Mouse (Mus musculus): ENCODE measurements around the gene Cep131. TPM values are rescaled to one million over a fixed set of nuclear protein-coding genes. Genes with fewer than 3 reads are reported as not detected.

Gene Cep131
- polyA plus RNA-seq, 1 experiment, result 10.1 TPM

DNA sequence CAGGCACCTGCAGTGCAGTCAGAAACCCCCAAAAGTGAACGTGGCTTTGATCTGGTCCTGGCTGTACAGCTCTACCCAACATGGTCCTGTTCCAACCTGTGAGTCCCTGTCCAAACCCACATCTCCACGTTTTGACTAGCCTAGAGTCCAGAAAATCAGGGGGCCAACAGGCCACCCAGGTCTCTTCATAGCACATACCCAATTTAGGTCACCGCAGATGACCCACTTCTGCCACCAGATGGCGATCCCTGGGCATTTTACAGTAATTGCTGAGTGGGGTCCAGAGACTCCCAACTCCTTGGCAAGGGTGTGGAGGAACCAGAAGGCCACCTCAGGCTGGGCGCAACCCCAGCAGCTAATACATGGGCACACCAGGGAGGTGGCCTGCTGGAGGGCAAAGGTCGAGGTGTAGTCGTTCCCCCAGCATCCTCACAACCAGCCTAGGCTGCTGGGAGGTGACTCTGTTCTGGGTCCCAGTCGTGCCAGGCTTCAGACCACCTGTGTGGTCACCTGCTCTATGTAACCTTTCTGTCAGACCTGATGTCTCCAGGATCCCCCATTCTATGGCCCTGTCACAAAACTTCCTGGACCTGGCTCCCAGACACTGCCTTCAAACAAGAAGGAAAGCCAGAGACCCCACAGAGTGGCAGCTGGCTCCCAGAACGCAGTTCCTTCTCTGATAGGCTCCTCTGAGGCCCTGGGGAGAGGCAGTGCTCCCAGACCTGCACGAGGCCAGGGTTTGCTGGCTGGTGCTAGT lies 56.3 kb downstream of the Cep131 start:
- no peak overlapping the region for H3K27ac ChIP-seq (ENCODE audit: insufficient read depth, low read length)
- TF ChIP-seq CTCF (IDR thresholded peaks at IDR 0.05; ENCODE audit: borderline replicate concordance, insufficient read depth, low read length) (peak; percentile 38), POLR2A (IDR thresholded peaks at IDR 0.05; ENCODE audit: low read depth, low read length) (no peak)
- H3K4me1 ChIP-seq (ENCODE audit: control insufficient read depth, insufficient read depth, low read length), result no peaks in the 10 kb centered on the region
- no peak overlapping the region for H3K4me3 ChIP-seq (ENCODE audit: insufficient read depth, low read length)

DNA sequence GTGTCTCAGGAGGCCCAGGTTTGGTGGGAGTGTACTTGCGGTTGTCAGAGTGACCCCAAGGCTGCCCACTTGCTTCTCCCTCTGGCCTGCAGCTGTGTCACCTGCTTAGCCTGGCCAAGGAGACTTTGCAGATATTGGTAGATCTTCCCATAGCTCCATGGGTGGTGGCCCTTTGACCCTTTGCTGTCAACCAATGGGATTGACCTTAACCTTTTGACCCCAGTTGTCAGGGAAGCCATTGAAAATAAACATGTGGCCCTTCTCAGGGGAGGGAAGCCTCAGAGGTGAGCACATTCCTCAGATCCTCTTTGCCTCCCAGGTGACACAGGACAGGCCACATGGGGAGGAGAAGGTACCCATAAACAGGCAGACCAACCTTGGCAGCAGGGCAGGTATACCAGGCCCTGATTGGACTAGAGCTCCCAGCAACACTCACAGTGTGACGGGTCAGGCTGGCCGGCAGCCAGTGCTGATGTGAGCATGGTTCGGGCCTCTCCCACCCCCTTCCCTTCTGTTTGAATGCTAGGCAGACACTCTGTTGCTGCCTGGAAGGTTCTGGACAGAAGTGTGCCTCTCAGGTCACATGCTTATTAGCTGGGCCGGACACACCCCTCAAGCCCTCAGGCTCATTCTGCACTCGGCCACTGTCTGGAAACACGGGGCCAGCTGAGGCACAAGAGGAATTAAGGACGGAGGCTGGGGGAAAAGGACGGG lies 57.0 kb downstream of the Cep131 start:
- Histone ChIP-seq H3K4me1 (ENCODE audit: control insufficient read depth, insufficient read depth, low read length) (no peaks in the 10 kb centered on the region), H3K4me3 (ENCODE audit: insufficient read depth, low read length) (no peak overlapping the region), H3K27ac (ENCODE audit: insufficient read depth, low read length) (no peak overlapping the region)
- TF ChIP-seq POLR2A (IDR thresholded peaks at IDR 0.05; ENCODE audit: low read depth, low read length) (no peak), CTCF (IDR thresholded peaks at IDR 0.05; ENCODE audit: borderline replicate concordance, insufficient read depth, low read length) (no peak)

DNA sequence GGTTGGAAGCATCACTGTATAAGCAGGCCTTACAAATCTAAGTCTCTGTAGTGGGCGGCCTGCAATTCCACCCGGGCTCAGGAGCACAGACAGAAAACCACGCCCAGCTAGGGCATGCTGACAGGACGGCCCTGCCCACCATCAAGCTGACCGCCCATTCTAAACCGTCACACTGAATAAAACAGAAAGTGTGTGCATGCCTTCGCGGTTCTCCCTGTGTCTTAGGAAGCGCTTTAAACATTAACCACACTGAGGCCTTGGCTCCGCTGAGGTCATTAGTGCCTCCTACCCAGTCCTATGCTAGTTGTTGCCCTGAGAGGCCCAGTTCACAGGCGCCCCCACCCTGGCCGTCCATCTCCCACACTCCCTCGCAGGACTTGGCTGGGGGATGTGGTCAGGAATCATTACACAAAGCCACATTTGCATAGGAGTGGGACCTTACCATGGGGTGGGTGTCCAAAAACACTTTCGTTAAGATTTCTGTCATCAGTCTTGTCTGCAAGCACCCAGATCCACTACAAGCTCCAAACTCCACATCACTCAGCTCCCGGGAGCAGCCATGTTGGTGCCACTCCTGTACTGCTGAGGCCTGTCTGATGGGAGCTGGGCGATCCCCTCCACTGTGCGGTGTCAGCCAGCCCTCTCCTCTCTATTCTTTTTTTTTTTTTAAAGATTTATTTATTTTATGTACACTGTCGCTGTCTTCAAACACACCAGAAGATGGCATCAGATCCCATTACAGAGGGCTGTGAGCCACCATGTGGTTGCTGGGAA lies 58.1 kb downstream of the Cep131 start:
- Histone ChIP-seq H3K27ac (ENCODE audit: insufficient read depth, low read length) (no peak overlapping the region), H3K4me1 (ENCODE audit: control insufficient read depth, insufficient read depth, low read length) (no peaks in the 10 kb centered on the region), H3K4me3 (ENCODE audit: insufficient read depth, low read length) (no peak overlapping the region)
- TF ChIP-seq POLR2A (IDR thresholded peaks at IDR 0.05; ENCODE audit: low read depth, low read length) (no peak), CTCF (IDR thresholded peaks at IDR 0.05; ENCODE audit: borderline replicate concordance, insufficient read depth, low read length) (no peak)

DNA sequence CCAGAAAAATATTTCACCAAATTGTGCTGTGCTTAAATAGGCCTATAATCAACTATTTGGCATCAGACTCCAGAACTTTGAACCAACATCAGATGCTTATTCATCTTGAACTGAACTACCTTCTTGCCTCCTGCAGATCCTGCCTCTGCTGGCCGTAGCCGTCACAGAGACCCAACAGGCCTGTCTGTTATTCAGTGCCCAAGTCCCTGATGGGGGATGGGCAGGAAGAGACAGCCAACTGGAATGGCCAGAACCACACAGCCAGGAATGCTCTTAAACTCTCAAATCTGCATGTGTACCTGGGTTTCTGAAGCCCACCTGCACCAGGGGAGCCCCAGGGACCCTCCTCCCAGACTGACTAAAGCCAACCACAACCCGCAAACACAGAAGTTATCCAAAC lies 59.7 kb downstream of the Cep131 start:
- H3K4me3 ChIP-seq (ENCODE audit: insufficient read depth, low read length), result no peak overlapping the region
- no peak overlapping the region for H3K27ac ChIP-seq (ENCODE audit: insufficient read depth, low read length)
- no peaks in the 10 kb centered on the region for H3K4me1 ChIP-seq (ENCODE audit: control insufficient read depth, insufficient read depth, low read length)
- TF ChIP-seq POLR2A (IDR thresholded peaks at IDR 0.05; ENCODE audit: low read depth, low read length) (no peak), CTCF (IDR thresholded peaks at IDR 0.05; ENCODE audit: borderline replicate concordance, insufficient read depth, low read length) (no peak)

DNA sequence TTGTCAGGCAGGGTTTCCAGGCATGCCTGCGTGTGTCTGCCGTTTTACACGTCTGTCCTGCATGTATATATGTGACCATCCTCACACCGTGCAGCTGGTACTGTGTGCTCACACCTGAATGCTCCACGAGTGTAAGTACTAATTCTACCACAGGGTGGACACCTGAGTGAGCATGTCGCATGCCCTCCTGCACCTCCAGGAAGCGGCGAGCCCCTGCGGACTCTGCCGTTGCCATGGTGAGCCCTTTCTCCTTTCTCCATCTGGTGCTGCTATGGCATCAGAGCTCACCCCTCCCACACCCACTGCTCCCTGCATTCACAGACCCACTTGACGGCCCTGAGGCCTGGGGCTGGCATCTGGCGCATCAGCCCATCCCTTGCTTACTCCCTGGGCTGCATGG lies 63.8 kb downstream of the Cep131 start:
- H3K27ac ChIP-seq (ENCODE audit: insufficient read depth, low read length), result no peak overlapping the region
- no peaks in the 10 kb centered on the region for H3K4me1 ChIP-seq (ENCODE audit: control insufficient read depth, insufficient read depth, low read length)
- no peak overlapping the region for H3K4me3 ChIP-seq (ENCODE audit: insufficient read depth, low read length)
- TF ChIP-seq POLR2A (IDR thresholded peaks at IDR 0.05; ENCODE audit: low read depth, low read length), result no peak
- no peak for TF ChIP-seq CTCF (IDR thresholded peaks at IDR 0.05; ENCODE audit: borderline replicate concordance, insufficient read depth, low read length)

DNA sequence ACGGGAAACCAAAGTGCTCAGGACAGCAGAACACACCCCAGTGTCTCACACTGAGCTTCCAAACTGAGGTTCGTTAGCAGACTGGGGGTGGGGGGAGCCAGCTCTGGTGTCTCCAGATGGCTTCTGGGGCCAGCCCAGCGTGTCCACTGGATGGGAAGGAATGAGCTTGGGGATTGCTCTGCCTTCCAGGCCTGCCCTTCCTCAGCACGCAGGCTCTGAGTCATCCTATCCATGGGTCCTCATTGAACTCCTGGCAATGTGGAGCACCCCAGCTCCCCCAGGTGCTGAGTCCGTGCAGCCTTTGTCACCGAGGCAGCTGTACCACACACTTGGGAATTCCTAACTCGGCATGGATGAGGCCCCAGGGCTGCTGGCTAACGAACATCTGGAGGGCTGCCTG lies 64.4 kb downstream of the Cep131 start:
- Histone ChIP-seq H3K4me1 (ENCODE audit: control insufficient read depth, insufficient read depth, low read length) (no peaks in the 10 kb centered on the region), H3K27ac (ENCODE audit: insufficient read depth, low read length) (no peak overlapping the region), H3K4me3 (ENCODE audit: insufficient read depth, low read length) (no peak overlapping the region)
- TF ChIP-seq POLR2A (IDR thresholded peaks at IDR 0.05; ENCODE audit: low read depth, low read length) (no peak), CTCF (IDR thresholded peaks at IDR 0.05; ENCODE audit: borderline replicate concordance, insufficient read depth, low read length) (no peak)

DNA sequence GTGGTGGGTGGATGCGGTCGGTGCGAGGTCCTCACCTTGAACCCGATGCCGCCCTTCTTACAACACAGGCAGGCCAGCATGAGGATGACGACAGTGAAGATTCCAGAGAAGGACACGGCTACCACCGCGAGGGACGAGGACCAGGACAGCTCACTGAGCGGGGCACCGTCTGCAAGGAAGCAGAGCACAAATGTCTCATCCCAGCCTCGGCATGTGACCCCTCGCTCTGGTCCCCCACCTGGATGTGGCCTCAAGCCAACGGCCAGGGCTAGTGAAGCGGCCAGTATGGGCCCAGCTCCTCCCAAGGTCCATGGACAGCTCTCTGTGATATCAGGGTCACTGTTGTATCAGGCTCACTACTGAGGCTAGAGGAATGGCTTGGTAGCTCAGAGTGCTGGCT lies 65.3 kb downstream of the Cep131 start:
- H3K27ac ChIP-seq (ENCODE audit: insufficient read depth, low read length), result no peak overlapping the region
- TF ChIP-seq POLR2A (IDR thresholded peaks at IDR 0.05; ENCODE audit: low read depth, low read length) (no peak), CTCF (IDR thresholded peaks at IDR 0.05; ENCODE audit: borderline replicate concordance, insufficient read depth, low read length) (no peak)
- H3K4me1 ChIP-seq (ENCODE audit: control insufficient read depth, insufficient read depth, low read length), result no peaks in the 10 kb centered on the region

DNA sequence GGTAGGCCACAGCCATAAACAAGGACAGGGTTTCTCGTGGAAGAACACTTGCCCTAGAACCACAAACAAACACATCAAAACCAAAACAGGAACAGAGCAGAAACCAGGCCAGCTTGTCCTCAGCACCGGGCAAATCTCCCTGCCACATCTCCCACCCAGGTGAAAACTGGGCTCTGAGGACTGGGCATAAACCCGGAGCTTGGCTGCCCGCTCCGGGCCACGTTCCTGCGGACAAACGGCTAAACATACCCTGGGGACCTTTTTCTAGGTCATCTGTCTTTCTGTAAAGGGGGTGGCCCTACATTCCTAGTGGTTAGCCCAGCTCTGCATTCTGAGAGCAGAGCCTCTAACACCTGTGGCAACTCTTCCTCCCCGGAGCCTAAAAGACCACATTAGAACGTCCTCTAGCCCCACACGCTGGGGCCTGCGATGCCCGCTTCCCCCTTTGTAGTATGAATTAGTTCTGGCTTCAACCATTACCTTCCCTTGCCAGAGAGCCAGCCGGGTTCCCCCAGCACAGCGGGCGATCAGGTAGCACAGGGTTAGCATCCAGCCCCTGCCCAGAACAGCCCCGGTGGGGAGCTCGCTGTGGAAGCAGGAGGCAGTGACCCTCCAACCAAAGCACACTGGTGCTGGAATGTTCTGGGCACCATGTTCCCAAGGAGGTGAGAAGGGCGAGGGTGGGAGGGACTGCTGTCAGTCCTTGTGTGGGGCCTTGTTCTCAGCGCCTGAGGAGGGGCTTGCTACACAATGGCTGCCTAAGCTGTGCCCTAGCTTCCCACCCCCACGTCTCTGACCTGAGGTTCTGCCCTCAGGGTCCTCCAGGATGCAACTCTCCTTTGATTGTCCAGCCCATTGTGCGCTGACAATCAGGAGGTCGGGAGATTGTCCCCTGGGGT lies 66.8 kb downstream of the Cep131 start:
- Histone ChIP-seq H3K4me3 (ENCODE audit: insufficient read depth, low read length) (no peak overlapping the region), H3K4me1 (ENCODE audit: control insufficient read depth, insufficient read depth, low read length) (no peaks in the 10 kb centered on the region), H3K27ac (ENCODE audit: insufficient read depth, low read length) (no peak overlapping the region)
- TF ChIP-seq POLR2A (IDR thresholded peaks at IDR 0.05; ENCODE audit: low read depth, low read length) (no peak), CTCF (IDR thresholded peaks at IDR 0.05; ENCODE audit: borderline replicate concordance, insufficient read depth, low read length) (no peak)

More for the DNA sequence above, 65.3 kb downstream of the Cep131 start:
- H3K4me3 ChIP-seq (ENCODE audit: insufficient read depth, low read length), result no peak overlapping the region

DNA sequence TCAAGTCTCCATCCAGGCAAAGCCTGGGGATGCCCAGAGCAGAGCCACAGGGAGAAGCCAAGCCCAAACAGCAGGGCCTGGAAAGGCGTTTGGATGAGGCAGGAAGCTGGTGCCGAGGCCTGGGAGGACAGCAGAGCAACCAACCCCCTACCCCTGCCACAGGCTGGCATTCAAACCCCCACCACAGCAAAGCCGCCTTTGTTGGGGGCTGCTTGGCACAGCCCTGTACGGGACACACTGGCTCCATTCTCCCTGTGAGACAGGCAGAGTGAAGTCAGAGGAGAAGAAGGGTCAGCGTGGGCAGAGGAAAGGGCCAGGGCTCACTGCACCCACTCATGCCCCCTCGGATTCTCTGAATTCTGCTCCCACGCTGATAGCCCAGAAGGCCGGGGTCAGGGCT lies 69.6 kb downstream of the Cep131 start:
- no peak for TF ChIP-seq CTCF (IDR thresholded peaks at IDR 0.05; ENCODE audit: borderline replicate concordance, insufficient read depth, low read length)
- no peak for TF ChIP-seq POLR2A (IDR thresholded peaks at IDR 0.05; ENCODE audit: low read depth, low read length)
- Histone ChIP-seq H3K27ac (ENCODE audit: insufficient read depth, low read length) (no peak overlapping the region), H3K4me3 (ENCODE audit: insufficient read depth, low read length) (no peak overlapping the region), H3K4me1 (ENCODE audit: control insufficient read depth, insufficient read depth, low read length) (no peaks in the 10 kb centered on the region)
